Mouse (Mus musculus): ENCODE measurements around the gene Plin4. TPM values are rescaled to one million over a fixed set of nuclear protein-coding genes. Genes with fewer than 3 reads are reported as not detected.

The Plin4 gene
- polyA plus RNA-seq, 1 experiment: 0.52 TPM

DNA sequence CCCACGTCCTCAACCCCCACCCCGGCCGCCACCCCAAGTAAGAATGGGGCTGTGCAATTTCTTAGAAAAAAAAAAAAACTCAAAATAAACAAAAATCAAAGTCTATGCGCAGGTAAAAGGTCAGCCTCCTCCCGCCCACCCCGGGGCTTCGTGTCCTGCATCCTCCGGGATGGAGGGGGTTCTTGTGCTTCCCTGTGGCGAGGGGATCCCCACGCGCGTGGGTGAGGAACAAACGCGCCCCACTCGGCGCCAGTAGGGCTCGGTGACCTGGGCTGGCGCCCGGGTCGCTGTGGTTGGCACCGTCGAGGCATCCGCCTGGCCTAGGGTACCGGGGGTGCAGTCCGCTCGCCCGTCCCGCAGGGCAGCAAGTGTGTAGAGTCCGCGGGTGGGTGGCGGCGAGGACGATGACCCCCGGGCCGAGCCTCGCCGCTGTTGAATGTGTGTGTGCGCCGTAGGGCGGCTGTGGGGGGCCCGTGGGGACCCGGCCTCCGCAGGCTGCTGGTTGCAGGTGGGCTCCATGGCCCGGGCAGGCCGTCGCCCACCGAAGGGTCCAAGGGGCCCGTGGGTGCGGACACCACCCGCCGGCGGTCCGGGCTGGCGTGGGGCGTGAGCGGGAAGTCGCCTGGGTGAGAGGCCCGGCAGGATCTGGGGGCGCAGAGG is 14.2 kb upstream of the Plin4 start:
- peak overlapping the region; percentile 23; the same call in 1 of the 2 replicates for H3K27ac ChIP-seq (ENCODE audit: control insufficient read depth, insufficient read depth, low read depth, low read length, poor library complexity)
- no peak overlapping the region for H3K4me3 ChIP-seq (replicated peaks; ENCODE audit: control insufficient read depth, low read depth, low read length)
- 74% methylated on average over 59 of the region's 59 CpGs for WGBS
- H3K4me1 ChIP-seq (ENCODE audit: control insufficient read depth, insufficient read depth, low read length): peaks cover 4% of the 10 kb centered on the region
- no peak for TF ChIP-seq POLR2A (IDR thresholded peaks at IDR 0.05; ENCODE audit: borderline replicate concordance, control insufficient read depth, low read depth, low read length)
- TF ChIP-seq CTCF (IDR thresholded peaks at IDR 0.05; ENCODE audit: control insufficient read depth, insufficient read depth, low read length): no peak

DNA sequence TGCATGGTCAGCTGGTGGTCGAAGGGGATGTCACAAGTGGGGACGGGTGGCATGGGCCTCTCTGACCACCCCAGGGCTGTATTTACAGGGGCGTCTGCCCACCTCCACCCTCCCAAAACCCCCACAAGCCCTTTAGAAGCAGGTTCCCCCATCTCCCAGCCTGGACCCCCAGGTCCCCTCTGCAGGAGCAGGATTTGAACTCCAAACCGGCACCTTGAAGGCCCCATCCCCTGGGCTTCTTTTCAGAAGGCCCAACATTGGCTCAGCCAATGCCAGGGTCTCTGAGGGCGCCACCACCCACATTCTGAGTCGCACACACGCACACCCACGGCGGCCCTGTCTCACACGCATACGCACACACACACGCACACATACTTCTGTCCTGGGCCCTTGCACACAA is 13.6 kb upstream of the Plin4 start:
- Histone ChIP-seq H3K4me3 (replicated peaks; ENCODE audit: control insufficient read depth, low read depth, low read length) (no peak overlapping the region), H3K4me1 (ENCODE audit: control insufficient read depth, insufficient read depth, low read length) (peaks cover 1% of the 10 kb centered on the region; the same call in 1 of the 2 replicates), H3K27ac (ENCODE audit: control insufficient read depth, insufficient read depth, low read depth, low read length, poor library complexity) (no peak overlapping the region)
- WGBS: 89% methylated on average over 12 of the region's 12 CpGs
- TF ChIP-seq POLR2A (IDR thresholded peaks at IDR 0.05; ENCODE audit: borderline replicate concordance, control insufficient read depth, low read depth, low read length) (no peak), CTCF (IDR thresholded peaks at IDR 0.05; ENCODE audit: control insufficient read depth, insufficient read depth, low read length) (no peak)

DNA sequence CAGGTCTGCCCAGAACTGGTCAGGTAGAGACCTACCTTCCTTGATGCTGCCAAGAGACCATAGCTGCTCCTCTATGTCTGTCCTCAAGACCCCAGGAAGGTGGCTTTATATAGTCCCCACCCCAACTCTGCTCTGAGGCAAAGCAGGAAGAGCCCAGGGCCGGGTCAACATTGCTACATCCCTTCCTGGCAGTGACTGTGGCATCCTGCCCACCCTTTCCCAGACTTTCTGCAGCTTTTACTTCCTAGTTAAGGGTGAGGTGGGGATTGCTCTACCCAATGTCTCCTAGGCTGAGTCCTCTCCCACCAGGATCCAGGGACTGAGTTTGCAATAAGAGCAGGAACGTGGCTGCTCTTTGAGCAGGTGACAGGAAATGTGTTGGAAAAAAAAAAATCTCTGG is 12.2 kb upstream of the Plin4 start, which contains the start of gene Lrg1:
Gene Lrg1 (minus strand): TSS at position 176 of the 400 bp plus-strand sequence.
- H3K27ac ChIP-seq (ENCODE audit: control insufficient read depth, insufficient read depth, low read depth, low read length, poor library complexity): peak within 1 kb of the TSS; percentile 68
- peaks cover 1% of the 10 kb centered on the region; the same call in 1 of the 2 replicates for H3K4me1 ChIP-seq (ENCODE audit: control insufficient read depth, insufficient read depth, low read length)
- peak within 1 kb of the TSS; percentile 74 for H3K4me3 ChIP-seq (replicated peaks; ENCODE audit: control insufficient read depth, low read depth, low read length)
- WGBS: 30% methylated on average over 2 of the region's 2 CpGs
- no peak for TF ChIP-seq CTCF (IDR thresholded peaks at IDR 0.05; ENCODE audit: control insufficient read depth, insufficient read depth, low read length)
- no peak for TF ChIP-seq POLR2A (IDR thresholded peaks at IDR 0.05; ENCODE audit: borderline replicate concordance, control insufficient read depth, low read depth, low read length)

- H3K4me1 ChIP-seq (ENCODE audit: control insufficient read depth, insufficient read depth, low read length): peaks cover 1% of the 10 kb centered on the region; the same call in 1 of the 2 replicates
- peak overlapping the region; percentile 40 for H3K27ac ChIP-seq (ENCODE audit: control insufficient read depth, insufficient read depth, low read depth, low read length, poor library complexity)
- TF ChIP-seq CTCF (IDR thresholded peaks at IDR 0.05; ENCODE audit: control insufficient read depth, insufficient read depth, low read length) (no peak), POLR2A (IDR thresholded peaks at IDR 0.05; ENCODE audit: borderline replicate concordance, control insufficient read depth, low read depth, low read length) (no peak; the same call in 1 of the 2 replicates)
- 4% methylated on average over 66 of the region's 66 CpGs for WGBS
- peak overlapping the region; percentile 68 for H3K4me3 ChIP-seq (replicated peaks; ENCODE audit: control insufficient read depth, low read depth, low read length)
Observed at GRCm38 (mm10) chr17:56119981-56120880, 10.6 kb upstream of the Plin4 start.

DNA sequence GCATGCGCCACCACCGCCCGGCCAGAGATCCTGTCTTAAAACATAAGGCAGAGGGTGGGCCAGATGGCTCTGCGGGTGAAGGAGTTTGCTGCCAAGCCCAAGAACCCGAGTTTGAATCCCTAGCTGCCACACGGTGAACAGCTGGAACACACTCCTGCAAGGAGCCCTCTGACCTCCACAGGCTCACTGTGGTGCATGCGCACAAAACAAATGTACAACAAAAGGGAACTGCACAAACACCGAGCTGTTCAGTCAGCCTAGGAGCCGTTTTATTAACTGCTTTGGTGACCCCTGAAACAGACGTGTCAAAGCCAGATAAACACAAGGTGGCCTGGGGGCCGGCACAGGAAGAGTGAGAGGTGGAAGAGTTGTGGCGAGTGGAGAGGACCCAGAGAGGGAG is 9.8 kb upstream of the Plin4 start:
- TF ChIP-seq POLR2A (IDR thresholded peaks at IDR 0.05; ENCODE audit: borderline replicate concordance, control insufficient read depth, low read depth, low read length): no peak
- no peak for TF ChIP-seq CTCF (IDR thresholded peaks at IDR 0.05; ENCODE audit: control insufficient read depth, insufficient read depth, low read length)
- Histone ChIP-seq H3K4me1 (ENCODE audit: control insufficient read depth, insufficient read depth, low read length) (peaks cover 1% of the 10 kb centered on the region; the same call in 1 of the 2 replicates), H3K27ac (ENCODE audit: control insufficient read depth, insufficient read depth, low read depth, low read length, poor library complexity) (no peak overlapping the region), H3K4me3 (replicated peaks; ENCODE audit: control insufficient read depth, low read depth, low read length) (peak overlapping the region; percentile 68)
- 32% methylated on average over 12 of the region's 12 CpGs for WGBS

GRCm38 (mm10) chr17:56117251-56117710 is 7.7 kb upstream of the Plin4 start, which contains the start of gene Plin5:
Plin5 (minus strand) TSS chr17:56117596.
- no peak for TF ChIP-seq POLR2A (IDR thresholded peaks at IDR 0.05; ENCODE audit: borderline replicate concordance, control insufficient read depth, low read depth, low read length)
- TF ChIP-seq CTCF (IDR thresholded peaks at IDR 0.05; ENCODE audit: control insufficient read depth, insufficient read depth, low read length): no peak
- Histone ChIP-seq H3K4me1 (ENCODE audit: control insufficient read depth, insufficient read depth, low read length) (peaks cover 1% of the 10 kb centered on the region; the same call in 1 of the 2 replicates), H3K27ac (ENCODE audit: control insufficient read depth, insufficient read depth, low read depth, low read length, poor library complexity) (no peak within 1 kb of the TSS), H3K4me3 (replicated peaks; ENCODE audit: control insufficient read depth, low read depth, low read length) (no peak within 1 kb of the TSS)
- WGBS: 4% methylated on average over 27 of the region's 27 CpGs

GRCm38 (mm10) chr17:56116193-56116592 is 6.6 kb upstream of the Plin4 start:
- H3K27ac ChIP-seq (ENCODE audit: control insufficient read depth, insufficient read depth, low read depth, low read length, poor library complexity): no peak overlapping the region
- no peak overlapping the region for H3K4me3 ChIP-seq (replicated peaks; ENCODE audit: control insufficient read depth, low read depth, low read length)

GRCm38 (mm10) chr17:56112743-56113142 is 3.1 kb upstream of the Plin4 start:
- Histone ChIP-seq H3K4me1 (ENCODE audit: control insufficient read depth, insufficient read depth, low read length) (no peaks in the 10 kb centered on the region; the same call in 1 of the 2 replicates), H3K4me3 (replicated peaks; ENCODE audit: control insufficient read depth, low read depth, low read length) (no peak overlapping the region), H3K27ac (ENCODE audit: control insufficient read depth, insufficient read depth, low read depth, low read length, poor library complexity) (no peak overlapping the region)
- WGBS: 74% methylated on average over 3 of the region's 3 CpGs
- TF ChIP-seq POLR2A (IDR thresholded peaks at IDR 0.05; ENCODE audit: borderline replicate concordance, control insufficient read depth, low read depth, low read length) (no peak), CTCF (IDR thresholded peaks at IDR 0.05; ENCODE audit: control insufficient read depth, insufficient read depth, low read length) (no peak)

More at GRCm38 (mm10) chr17:56116193-56116592, 6.6 kb upstream of the Plin4 start:
- 69% methylated on average over 10 of the region's 10 CpGs for WGBS
- no peaks in the 10 kb centered on the region; the same call in 1 of the 2 replicates for H3K4me1 ChIP-seq (ENCODE audit: control insufficient read depth, insufficient read depth, low read length)
- TF ChIP-seq CTCF (IDR thresholded peaks at IDR 0.05; ENCODE audit: control insufficient read depth, insufficient read depth, low read length) (no peak), POLR2A (IDR thresholded peaks at IDR 0.05; ENCODE audit: borderline replicate concordance, control insufficient read depth, low read depth, low read length) (no peak)

Measured in bone marrow, adult 2 months (tissue).